Mouse (Mus musculus): ENCODE measurements at regions not wholly inside any gene's neighbourhood (a gene's known extent, or its start where the extent isn't known, plus 50 kb on each side); places are given as distances from the start of the nearest gene placed in this dataset.

DNA sequence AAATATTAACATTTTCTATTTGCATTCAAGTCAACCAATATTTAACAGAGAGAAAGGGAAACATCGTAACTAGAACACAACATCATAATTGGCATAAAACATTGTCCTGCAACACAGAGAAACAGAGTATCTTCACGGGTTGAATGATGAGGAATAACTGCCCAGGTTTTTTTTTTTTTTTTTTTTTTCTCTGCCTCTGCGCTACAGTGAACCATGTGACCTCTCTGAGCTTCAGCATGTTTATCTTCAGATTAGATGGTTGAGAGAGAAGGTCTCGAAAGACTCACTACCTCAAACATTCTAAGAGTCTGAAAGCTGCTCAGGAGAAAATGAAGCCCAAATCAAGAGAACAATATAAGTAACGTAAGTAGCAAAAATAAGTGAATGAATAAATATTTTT is 196.4 kb upstream of the Zpld1 start:
- TF ChIP-seq CTCF (IDR thresholded peaks at IDR 0.05; ENCODE audit: low read depth) (no peak), EP300 (optimal IDR thresholded peaks at IDR 0.05) (no peak)
